Mouse (Mus musculus) embryonic fibroblast, embryonic 13.5 days (primary cell): ENCODE results near the gene BC025920. TPM values are rescaled to one million over a fixed set of nuclear protein-coding genes. Genes with fewer than 3 reads are reported as not detected.

ENCODE experiments used
- H3K27ac ChIP-seq: 2 replicates; pipeline ENCODE4 v1.5.1; 2012; ENCODE audit warnings: low read length, control low read depth, inconsistent platforms; ENCODE audit not compliant: insufficient read depth
- H3K4me1 ChIP-seq: 2 replicates; pipeline ENCODE4 v1.6.1; 2011; ENCODE audit warnings: low read length; ENCODE audit not compliant: control insufficient read depth, insufficient read depth
- H3K4me3 ChIP-seq: 2 replicates; pipeline ENCODE4 v1.5.1; 2011; ENCODE audit warnings: mild to moderate bottlenecking, control low read depth, low read length; ENCODE audit not compliant: insufficient read depth
- CTCF ChIP-seq: IDR thresholded peaks from 2 replicates; pipeline ENCODE4 v1.5.1; 2011; ENCODE audit warnings: mild to moderate bottlenecking, control low read depth, low read length, moderate library complexity, borderline replicate concordance; ENCODE audit not compliant: insufficient read depth
- POLR2A ChIP-seq: IDR thresholded peaks from 2 replicates; pipeline ENCODE4 v1.6.1; 2011; ENCODE audit warnings: low read depth, mild to moderate bottlenecking, control low read depth, low read length, moderate library complexity
- polyA plus RNA-seq: library from polyadenylated mRNA; stranded (reverse); fragments of >200 nt; gene quantifications from 2 replicates; pipeline ENCODE4 v1.2.4, GENCODE M21; 2011; ENCODE audit warnings: low read depth; ENCODE audit not compliant: missing spikeins, insufficient read length

Gene BC025920
- polyA plus RNA-seq, 1 experiment = 0.86 TPM

DNA sequence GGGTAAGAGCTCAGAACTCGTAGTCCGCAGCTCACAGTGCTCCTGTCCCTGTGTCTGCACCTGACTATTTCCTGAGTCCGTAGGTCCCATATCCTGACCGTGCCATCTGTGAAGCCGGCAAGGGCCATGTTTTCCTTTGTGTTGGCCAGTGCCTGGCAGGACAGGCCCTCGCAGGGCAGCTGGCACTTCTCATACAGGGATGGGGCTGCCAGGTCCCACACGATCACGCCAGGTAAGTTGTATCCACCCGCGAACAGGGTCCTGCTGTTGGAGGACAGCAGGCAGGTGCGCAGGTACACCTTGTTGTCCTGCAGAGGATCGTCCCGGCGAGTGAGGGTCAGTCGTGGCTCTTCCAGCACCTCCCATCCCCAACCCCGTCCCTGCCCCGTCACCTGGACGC, 12.1 kb upstream of the BC025920 start:
- peaks cover 6% of the 10 kb centered on the region for H3K4me1 ChIP-seq

DNA sequence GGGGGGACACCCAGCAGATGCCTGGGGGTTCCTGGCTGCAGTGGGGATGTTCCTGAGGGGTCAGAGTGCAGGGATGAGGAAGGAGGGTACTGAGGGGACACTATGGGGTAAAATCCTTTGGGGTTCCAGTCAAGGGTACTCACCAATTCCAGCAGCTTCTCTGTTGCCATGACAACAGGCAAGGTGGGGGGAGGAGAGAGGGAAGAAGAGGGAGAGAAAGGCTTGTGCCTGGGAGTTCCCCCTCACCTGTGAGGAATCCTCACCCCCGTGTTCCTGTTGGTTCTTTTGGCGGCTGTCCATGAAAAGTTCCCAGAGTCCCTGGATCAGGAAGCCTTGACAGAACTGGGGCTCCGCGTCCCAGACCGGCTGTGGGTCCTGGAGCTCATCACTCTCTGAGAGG, 10.5 kb upstream of the BC025920 start:
- Histone ChIP-seq H3K4me1 (peaks cover 6% of the 10 kb centered on the region), H3K27ac (peak overlapping the region; percentile 60; the same call in 1 of the 2 replicates), H3K4me3 (no peak overlapping the region)
- TF ChIP-seq CTCF (no peak), POLR2A (no peak)

More for the DNA sequence above, 12.1 kb upstream of the BC025920 start:
- H3K27ac ChIP-seq = no peak overlapping the region
- no peak for TF ChIP-seq CTCF
- TF ChIP-seq POLR2A = no peak
- H3K4me3 ChIP-seq = no peak overlapping the region

DNA sequence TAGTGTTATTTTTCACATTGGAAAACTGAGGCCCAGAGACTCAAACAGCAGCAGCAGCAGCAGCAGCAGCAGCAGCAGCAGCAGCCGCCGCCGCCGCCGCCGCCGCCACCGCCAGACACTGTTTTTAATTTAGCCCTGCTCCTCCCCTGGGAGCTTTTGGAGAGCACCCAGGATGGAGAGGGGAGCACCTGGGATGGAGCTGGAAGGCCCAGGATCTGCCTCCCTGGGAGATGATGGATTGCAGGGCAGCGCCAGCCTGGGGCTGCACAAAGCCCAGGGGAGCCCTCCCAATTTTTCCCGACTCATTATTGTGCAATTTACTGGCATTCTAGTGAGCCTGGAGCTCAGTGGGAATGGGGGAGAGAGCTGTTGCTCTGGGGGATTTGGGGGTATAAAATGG, 9.5 kb upstream of the BC025920 start:
- no peak for TF ChIP-seq POLR2A
- no peak for TF ChIP-seq CTCF
- peak overlapping the region; percentile 60 for H3K27ac ChIP-seq
- H3K4me1 ChIP-seq = peaks cover 6% of the 10 kb centered on the region
- H3K4me3 ChIP-seq = no peak overlapping the region

DNA sequence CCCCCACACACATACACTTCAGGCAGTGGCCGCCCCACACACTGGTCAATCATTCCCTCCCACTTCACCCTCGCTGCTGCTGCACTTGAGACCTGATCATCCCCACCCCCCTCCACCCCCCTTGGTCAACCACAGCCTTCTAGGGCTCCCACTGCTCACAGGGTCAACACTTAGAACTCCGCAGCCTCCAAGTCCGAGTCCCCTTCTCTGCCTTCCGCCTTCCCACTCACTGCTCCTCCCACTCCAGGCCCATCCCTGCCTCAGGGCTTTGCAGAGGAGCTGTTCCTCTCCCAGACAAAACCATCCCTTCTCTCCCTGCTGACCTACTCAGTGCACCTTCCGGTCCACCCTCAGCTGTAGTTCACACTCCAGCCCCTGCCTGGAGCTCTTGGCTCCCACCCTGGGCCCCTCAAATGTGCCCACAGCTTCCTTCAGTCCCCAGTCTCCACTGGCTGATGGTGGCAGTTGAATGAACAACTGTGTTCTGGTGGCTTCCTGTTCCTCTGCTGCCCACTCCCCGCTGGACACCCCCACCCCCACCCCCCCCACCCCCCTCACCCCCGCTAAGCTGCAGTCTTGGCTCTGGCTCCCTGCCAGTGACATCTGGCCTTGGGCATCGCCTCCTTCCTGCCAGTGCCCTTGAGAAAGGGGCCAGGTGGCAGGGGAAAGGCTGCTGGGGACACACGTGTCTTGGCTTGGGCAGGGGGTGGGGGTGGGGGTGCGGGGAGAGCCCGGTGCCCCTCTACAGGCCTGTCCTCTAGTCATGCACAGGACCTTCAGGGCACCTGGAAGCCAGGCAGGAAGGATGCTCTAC, 8.7 kb upstream of the BC025920 start:
- peak overlapping the region; percentile 57 for H3K27ac ChIP-seq
- peaks cover 6% of the 10 kb centered on the region for H3K4me1 ChIP-seq
- no peak overlapping the region for H3K4me3 ChIP-seq
- TF ChIP-seq POLR2A = peak; percentile 77
- no peak for TF ChIP-seq CTCF

DNA sequence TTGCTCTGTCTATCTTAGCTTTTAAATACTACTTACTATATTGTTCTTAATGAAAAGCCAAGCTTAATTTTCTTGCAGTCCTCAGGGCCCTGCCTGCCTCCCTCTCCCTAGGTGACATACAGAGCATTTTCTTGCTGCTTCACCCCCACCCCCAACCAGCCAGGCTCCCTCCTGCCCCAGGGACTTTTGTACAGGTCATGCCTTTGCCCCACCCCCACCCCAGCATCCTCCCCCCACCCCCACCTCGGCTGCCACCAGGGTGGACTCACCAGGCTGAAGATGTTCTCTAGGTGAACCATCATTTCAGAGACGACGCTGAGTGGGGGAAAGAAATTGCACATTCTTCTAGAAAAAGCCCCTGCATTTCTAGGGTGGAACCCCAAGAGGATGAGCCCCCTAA, 7.7 kb upstream of the BC025920 start:
- Histone ChIP-seq H3K27ac (no peak overlapping the region), H3K4me1 (peaks cover 6% of the 10 kb centered on the region), H3K4me3 (no peak overlapping the region)
- no peak for TF ChIP-seq POLR2A
- TF ChIP-seq CTCF = no peak

DNA sequence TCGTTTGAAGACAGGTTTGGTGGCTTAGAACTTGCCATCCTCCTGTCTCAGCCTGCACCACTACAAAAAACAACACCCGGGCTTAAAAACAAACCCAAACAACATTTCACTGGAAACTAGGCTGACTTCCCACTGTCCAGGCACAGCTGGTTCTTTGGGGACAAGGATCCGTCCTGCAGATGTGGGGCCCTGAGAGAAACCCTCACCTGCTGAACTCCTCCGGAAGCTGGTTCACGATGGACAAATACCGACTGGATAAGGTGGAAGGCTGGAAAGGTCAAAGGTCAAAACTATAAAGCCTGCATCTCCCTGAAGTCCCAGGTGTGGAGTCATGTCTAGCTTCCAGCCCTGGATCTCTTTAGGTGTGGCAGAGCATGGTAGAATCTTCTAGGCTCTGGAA, 7.2 kb upstream of the BC025920 start:
- Histone ChIP-seq H3K4me1 (peaks cover 6% of the 10 kb centered on the region), H3K4me3 (no peak overlapping the region), H3K27ac (no peak overlapping the region)
- TF ChIP-seq CTCF = no peak
- no peak for TF ChIP-seq POLR2A

DNA sequence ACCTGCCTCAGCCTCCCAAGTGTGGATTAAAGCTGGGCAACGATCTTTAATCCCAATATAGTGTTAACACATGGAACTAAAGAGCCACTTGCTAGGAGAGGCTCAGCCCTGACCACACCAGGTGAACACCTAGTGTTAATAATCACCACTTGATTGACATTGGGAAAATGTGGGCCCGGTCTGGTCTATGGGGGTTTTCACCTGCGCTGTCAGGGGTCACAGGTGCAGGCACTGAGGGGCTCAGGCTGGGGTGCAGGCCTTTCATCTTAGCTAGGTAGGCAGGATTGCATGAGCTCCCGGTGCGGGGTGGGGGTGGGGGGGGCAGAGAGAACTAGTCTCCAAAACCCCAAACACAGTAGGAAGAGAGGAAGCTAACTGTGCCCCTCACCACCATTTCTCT, 6.4 kb upstream of the BC025920 start:
- Histone ChIP-seq H3K4me3 (no peak overlapping the region), H3K4me1 (peaks cover 6% of the 10 kb centered on the region), H3K27ac (no peak overlapping the region)
- no peak for TF ChIP-seq POLR2A
- no peak for TF ChIP-seq CTCF

DNA sequence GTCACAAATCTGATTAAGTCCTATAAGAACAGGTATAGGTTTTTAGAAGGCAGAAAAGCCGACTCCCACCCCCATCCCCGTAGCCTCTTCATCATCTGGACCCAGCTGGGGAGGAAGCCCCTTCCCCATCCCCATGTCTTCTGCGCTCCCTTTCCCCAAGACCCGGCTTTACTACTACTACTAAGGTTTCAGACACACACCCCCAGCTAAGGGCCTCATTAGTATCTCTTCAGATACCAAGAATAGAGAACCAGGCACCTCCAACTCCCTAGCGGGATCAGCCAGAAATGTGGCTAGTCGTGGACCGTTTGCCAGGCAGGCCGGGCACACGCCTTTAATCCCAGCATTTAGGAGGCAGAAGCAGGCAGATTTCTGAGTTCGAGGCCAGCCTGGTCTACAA, 6.0 kb upstream of the BC025920 start:
- H3K27ac ChIP-seq = no peak overlapping the region
- no peak overlapping the region for H3K4me3 ChIP-seq
- no peak for TF ChIP-seq POLR2A
- no peak for TF ChIP-seq CTCF
- H3K4me1 ChIP-seq = peaks cover 8% of the 10 kb centered on the region

DNA sequence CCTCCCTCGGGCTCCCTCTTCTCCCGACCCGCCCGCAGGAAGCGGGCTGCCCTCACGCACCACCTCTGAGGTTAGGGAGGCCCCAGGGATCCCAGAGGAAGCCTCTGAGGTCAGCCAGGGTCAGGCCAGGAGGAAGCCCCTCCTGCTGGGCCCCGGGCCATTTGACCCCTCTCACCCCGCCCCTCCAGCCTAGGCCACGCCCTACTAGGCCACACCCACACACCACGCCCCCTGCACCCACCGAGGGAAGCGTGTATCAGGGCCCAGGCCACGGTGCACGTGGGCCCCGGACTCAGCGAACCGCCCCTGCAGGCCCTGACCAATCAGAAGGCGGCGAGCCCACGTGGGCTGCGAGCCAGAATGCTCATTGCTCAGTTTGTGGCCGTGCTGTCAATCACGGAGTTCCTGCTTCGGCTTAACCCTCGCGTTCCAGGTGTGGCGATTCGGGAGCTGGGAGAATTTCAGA, 5.3 kb upstream of the BC025920 start, which contains the start of gene Tle6:
Gene Tle6 (minus strand): TSS at position 336 of the 466 bp plus-strand sequence.
- Histone ChIP-seq H3K27ac (no peak within 1 kb of the TSS), H3K4me3 (no peak within 1 kb of the TSS), H3K4me1 (peaks cover 7% of the 10 kb centered on the region)
- TF ChIP-seq POLR2A (no peak), CTCF (no peak)

DNA sequence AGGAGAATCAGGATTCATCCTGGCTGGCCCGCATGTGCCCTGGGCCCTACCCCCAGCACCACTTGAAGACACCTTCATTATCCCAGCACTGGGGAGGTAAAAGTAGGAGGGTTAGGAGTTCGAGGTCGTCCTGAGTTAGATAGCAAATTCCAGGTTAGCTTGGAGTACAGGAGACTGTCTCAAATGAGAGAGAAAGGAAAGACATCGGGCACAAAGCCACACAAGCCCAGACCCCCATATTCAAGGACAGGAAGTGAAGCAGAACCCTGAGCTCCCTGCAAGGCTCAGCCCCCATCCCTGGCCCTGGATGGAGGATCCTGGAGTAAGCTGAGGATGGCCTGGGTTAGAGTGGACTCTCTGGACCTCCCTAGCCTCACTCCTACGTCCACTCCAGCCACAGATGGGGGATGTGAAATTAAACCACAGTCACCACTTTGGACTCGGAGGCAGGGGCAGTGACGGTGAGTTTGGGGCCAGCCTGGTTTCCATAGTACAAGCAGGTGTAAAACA, 4.6 kb upstream of the BC025920 start:
- no peak for TF ChIP-seq CTCF
- TF ChIP-seq POLR2A = no peak
- Histone ChIP-seq H3K27ac (no peak overlapping the region), H3K4me3 (no peak overlapping the region), H3K4me1 (peaks cover 3% of the 10 kb centered on the region; the same call in 1 of the 2 replicates)
